Mouse (Mus musculus) kidney, postnatal 0 days (tissue): ENCODE measurements around the gene Rpl18a. TPM values are rescaled to one million over a fixed set of nuclear protein-coding genes. Genes with fewer than 3 reads are reported as not detected.

Source experiments
- ATAC-seq: fragments of 200-750 bp; cut with Nextera tagmentation; replicated peaks from 2 replicates; pipeline ENCODE4 v1.8.0; 2017; ENCODE audit warnings: low read depth, moderate number of reproducible peaks, moderate TSS enrichment, moderate library complexity; ENCODE audit not compliant: low FRiP score
- DNase-seq: peaks from one replicate; pipeline ENCODE4 v3.0.0-alpha.2; 2016; ENCODE audit warnings: low spot score
- H3K27ac ChIP-seq: fragments of 300-500 bp; sonication (generic); 2 replicates; pipeline ENCODE4 v1.5.1; 2014; ENCODE audit warnings: mild to moderate bottlenecking
- H3K27me3 ChIP-seq: fragments of 300-500 bp; sonication (generic); 2 replicates; pipeline ENCODE4 v1.6.1; 2014; ENCODE audit warnings: low read length, mixed read lengths; ENCODE audit not compliant: insufficient read depth
- H3K36me3 ChIP-seq: fragments of 300-500 bp; sonication (generic); 2 replicates; pipeline ENCODE4 v1.6.1; 2014; ENCODE audit warnings: low read length, mixed read lengths; ENCODE audit not compliant: insufficient read depth
- H3K4me1 ChIP-seq: fragments of 300-500 bp; sonication (generic); replicated peaks from 2 replicates; pipeline ENCODE4 v1.6.1; 2014; ENCODE audit warnings: antibody characterized with exemption, low read length, mixed read lengths; ENCODE audit not compliant: insufficient read depth
- H3K4me2 ChIP-seq: fragments of 300-500 bp; sonication (generic); 2 replicates; pipeline ENCODE4 v1.6.1; 2014; ENCODE audit warnings: mild to moderate bottlenecking, low read length, moderate library complexity, mixed read lengths
- H3K4me3 ChIP-seq: fragments of 300-500 bp; sonication (generic); replicated peaks from 2 replicates; pipeline ENCODE4 v1.5.1; 2014; ENCODE audit warnings: low read depth, low read length
- H3K9ac ChIP-seq: fragments of 300-500 bp; sonication (generic); 2 replicates; pipeline ENCODE4 v1.6.1; 2014; ENCODE audit warnings: low read depth, low read length
- H3K9me3 ChIP-seq: fragments of 300-500 bp; sonication (generic); replicated peaks from 2 replicates; pipeline ENCODE4 v1.6.1; 2016; ENCODE audit warnings: low read length, inconsistent platforms, mixed read lengths
- CTCF ChIP-seq: IDR thresholded peaks from 2 replicates; pipeline ENCODE4 v1.5.1; 2016; ENCODE audit warnings: antibody characterized with exemption, low read depth, mild to moderate bottlenecking, moderate library complexity
- WGBS: fragments of 180-500 bp; shearing (Covaris S2); extraction: QIAGEN DNeasy Blood & Tissue Kit; methylation state at CpG from one replicate; pipeline ENCODE4 v1.1.7; 2014; 5-methylcytosine and 5-hydroxymethylcytosine counted together
- polyA plus RNA-seq: library from polyadenylated mRNA; unstranded; fragments of >200 nt; fragmentation: Nextera tagmentation; extraction: Ambion mirVana; gene quantifications from 2 replicates; pipeline ENCODE4 v1.2.1, GENCODE M21; 2015

Gene Rpl18a
- polyA plus RNA-seq, 1 experiment from 2014 or later: 5,941 TPM

GRCm38 (mm10) chr8:70878178-70878577 is 19.0 kb downstream of the Rpl18a start:
- WGBS: 53% methylated on average over 2 of the region's 2 CpGs
- Histone ChIP-seq H3K9me3 (no peaks in the 10 kb centered on the region), H3K36me3 (no peaks in the 10 kb centered on the region), H3K4me3 (no peak overlapping the region), H3K4me2 (no peak overlapping the region), H3K9ac (no peak overlapping the region), H3K4me1 (0 out of 2 replicates have a peak, but pooled peaks cover 6% of the 10 kb centered on the region), H3K27ac (no peak overlapping the region), H3K27me3 (no peaks in the 10 kb centered on the region)
- ATAC-seq (no peak), DNase-seq (no peak)
- TF ChIP-seq CTCF: no peak

- ATAC-seq (no peak), DNase-seq (no peak)
- no peak for TF ChIP-seq CTCF
- Histone ChIP-seq H3K4me1 (0 out of 2 replicates have a peak, but pooled peaks cover 9% of the 10 kb centered on the region), H3K27me3 (no peaks in the 10 kb centered on the region), H3K27ac (no peak overlapping the region), H3K9ac (no peak overlapping the region), H3K4me2 (no peak overlapping the region), H3K36me3 (no peaks in the 10 kb centered on the region), H3K9me3 (no peaks in the 10 kb centered on the region), H3K4me3 (no peak overlapping the region)
- 37% methylated on average over 4 of the region's 4 CpGs for WGBS
Observed at GRCm38 (mm10) chr8:70876382-70876781, 20.8 kb downstream of the Rpl18a start.

GRCm38 (mm10) chr8:70874441-70874840 is 22.8 kb downstream of the Rpl18a start:
- DNase-seq (no peak), ATAC-seq (no peak)
- Histone ChIP-seq H3K4me2 (no peak overlapping the region), H3K4me1 (0 out of 2 replicates have a peak, but pooled peaks cover 4% of the 10 kb centered on the region), H3K4me3 (no peak overlapping the region), H3K27ac (no peak overlapping the region), H3K9ac (no peak overlapping the region), H3K9me3 (no peaks in the 10 kb centered on the region), H3K27me3 (no peaks in the 10 kb centered on the region), H3K36me3 (no peaks in the 10 kb centered on the region)
- no peak for TF ChIP-seq CTCF
- 92% methylated on average over 13 of the region's 13 CpGs for WGBS

GRCm38 (mm10) chr8:70873364-70873985 is 23.7 kb downstream of the Rpl18a start, which contains the start of gene Ccdc124:
Gene Ccdc124, minus strand, starts transcription at chr8:70873935.
- Histone ChIP-seq H3K4me3 (peak within 1 kb of the TSS; percentile 89), H3K4me1 (0 out of 2 replicates have a peak, but pooled peaks cover 4% of the 10 kb centered on the region), H3K27me3 (no peaks in the 10 kb centered on the region), H3K9ac (peak within 1 kb of the TSS; percentile 80), H3K27ac (peak within 1 kb of the TSS; percentile 85), H3K36me3 (no peaks in the 10 kb centered on the region), H3K4me2 (peak within 1 kb of the TSS; percentile 77), H3K9me3 (no peaks in the 10 kb centered on the region)
- ATAC-seq (peak; percentile 90), DNase-seq (peak; percentile 96)
- 1% methylated on average over 46 of the region's 46 CpGs for WGBS
- peak; percentile 99 for TF ChIP-seq CTCF

DNA sequence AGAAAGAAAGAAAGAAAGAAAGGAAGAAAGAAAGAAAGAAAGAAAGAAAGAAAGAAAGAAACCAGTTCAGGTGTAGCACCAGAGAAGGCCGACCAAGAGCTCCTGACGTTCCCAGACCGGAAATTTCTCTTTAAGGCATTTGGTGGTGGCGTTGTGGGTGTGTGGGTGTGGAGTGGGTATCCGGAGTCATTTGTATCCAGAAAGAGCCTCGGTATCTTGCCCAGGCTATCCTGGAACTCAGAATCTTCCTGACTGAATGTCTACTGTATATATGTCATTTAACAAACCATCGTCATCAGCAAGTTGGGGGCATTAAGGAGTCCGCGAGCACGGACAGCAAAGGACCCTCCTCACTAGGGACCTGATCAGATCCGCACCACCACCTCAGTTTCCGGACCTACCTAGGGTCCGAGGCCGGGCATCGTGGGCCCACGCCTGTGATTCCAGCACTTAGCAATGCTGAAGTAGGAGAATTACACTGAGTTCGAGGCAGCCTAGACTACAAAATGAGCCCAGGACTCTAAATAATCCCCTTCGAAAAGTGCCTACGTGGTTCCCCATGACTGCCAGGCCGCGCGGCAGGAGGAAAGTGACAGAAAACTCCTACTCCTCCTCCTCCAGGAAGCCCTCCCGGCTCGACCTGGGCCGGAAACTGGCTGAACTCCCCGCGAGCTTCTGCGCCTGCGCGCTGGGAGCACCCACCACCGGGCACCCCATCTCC is 24.4 kb downstream of the Rpl18a start:
- ATAC-seq (no peak), DNase-seq (peak; percentile 19)
- Histone ChIP-seq H3K27ac (peak overlapping the region; percentile 85), H3K4me1 (peaks cover 8% of the 10 kb centered on the region), H3K9ac (peak overlapping the region; percentile 80), H3K9me3 (no peaks in the 10 kb centered on the region), H3K4me3 (peak overlapping the region; percentile 89), H3K4me2 (peak overlapping the region; percentile 77), H3K27me3 (no peaks in the 10 kb centered on the region), H3K36me3 (no peaks in the 10 kb centered on the region)
- no peak for TF ChIP-seq CTCF
- WGBS: 4% methylated on average over 31 of the region's 31 CpGs

- Histone ChIP-seq H3K9ac (no peak overlapping the region), H3K27ac (no peak overlapping the region), H3K4me3 (no peak overlapping the region), H3K4me1 (peaks cover 10% of the 10 kb centered on the region), H3K9me3 (no peaks in the 10 kb centered on the region), H3K36me3 (no peaks in the 10 kb centered on the region), H3K27me3 (no peaks in the 10 kb centered on the region), H3K4me2 (no peak overlapping the region)
- DNase-seq (no peak), ATAC-seq (no peak)
- no peak for TF ChIP-seq CTCF
- WGBS: 90% methylated on average over 5 of the region's 5 CpGs
Observed at GRCm38 (mm10) chr8:70871195-70871807, 25.9 kb downstream of the Rpl18a start.
